ENCODE assay signal across 1 mouse cellular context in genomic region chr4:134298626-134299497, GRCm38 (mm10).
TF ChIP-seq lines count a peak whose summit lies in the region.

No protein-coding gene starts in this region.

TF ChIP-seq in ES-E14, 5 proteins besides CTCF, POLR2A, EP300 and RAD21 (continued from another document):
- TF ChIP-seq MAFK (IDR thresholded peaks at IDR 0.05; ENCODE audit: insufficient read depth, low read depth, low read length): no peak
- TF ChIP-seq HCFC1 (IDR thresholded peaks at IDR 0.05; ENCODE audit: borderline replicate concordance, insufficient read depth, low read length): no peak
